Mouse (Mus musculus) liver, embryonic 16.5 days (tissue): ENCODE measurements at regions not wholly inside any gene's neighbourhood (a gene's known extent, or its start where the extent isn't known, plus 50 kb on each side); places are given as distances from the start of the nearest gene placed in this dataset.

ENCODE experiments used
- ATAC-seq: fragments of 200-750 bp; cut with Nextera tagmentation; 2 replicates; pipeline ENCODE4 v1.8.0; 2017; ENCODE audit warnings: low read depth, mild to moderate bottlenecking, moderate number of reproducible peaks, moderate library complexity
- H3K27ac ChIP-seq: fragments of 300-500 bp; sonication (generic); 2 replicates; pipeline ENCODE4 v1.5.1; 2014; ENCODE audit warnings: mild to moderate bottlenecking, low read length
- H3K27me3 ChIP-seq: fragments of 300-500 bp; sonication (generic); 2 replicates; pipeline ENCODE4 v1.6.1; 2014; ENCODE audit warnings: low read depth, low read length, mixed read lengths; ENCODE audit not compliant: control insufficient read depth, insufficient read depth
- H3K36me3 ChIP-seq: fragments of 300-500 bp; sonication (generic); 2 replicates; pipeline ENCODE4 v1.6.1; 2014; ENCODE audit warnings: mild to moderate bottlenecking; ENCODE audit not compliant: control insufficient read depth, insufficient read depth
- H3K4me1 ChIP-seq: fragments of 300-500 bp; sonication (generic); 2 replicates; pipeline ENCODE4 v1.6.1; 2014; ENCODE audit warnings: low read depth, low read length, mixed read lengths; ENCODE audit not compliant: control insufficient read depth
- H3K4me2 ChIP-seq: fragments of 300-500 bp; sonication (generic); 2 replicates; pipeline ENCODE4 v1.6.1; 2014; ENCODE audit warnings: low read depth, low read length, mixed read lengths
- H3K4me3 ChIP-seq: fragments of 300-500 bp; sonication (generic); 2 replicates; pipeline ENCODE4 v1.5.1; 2014; ENCODE audit warnings: low read depth, mild to moderate bottlenecking, low read length
- H3K9ac ChIP-seq: fragments of 300-500 bp; sonication (generic); 2 replicates; pipeline ENCODE4 v1.6.1; 2014; ENCODE audit warnings: low read depth, low read length
- H3K9me3 ChIP-seq: fragments of 300-500 bp; sonication (generic); replicated peaks from 2 replicates; pipeline ENCODE4 v1.6.1; 2016; ENCODE audit warnings: low read length; ENCODE audit not compliant: control insufficient read depth
- WGBS: fragments of 180-500 bp; shearing (Covaris S2); extraction: QIAGEN DNeasy Blood & Tissue Kit; methylation state at CpG from one replicate; pipeline ENCODE4 v1.1.7; 2014; ENCODE audit not compliant: insufficient replicate concordance; 5-methylcytosine and 5-hydroxymethylcytosine counted together

DNA sequence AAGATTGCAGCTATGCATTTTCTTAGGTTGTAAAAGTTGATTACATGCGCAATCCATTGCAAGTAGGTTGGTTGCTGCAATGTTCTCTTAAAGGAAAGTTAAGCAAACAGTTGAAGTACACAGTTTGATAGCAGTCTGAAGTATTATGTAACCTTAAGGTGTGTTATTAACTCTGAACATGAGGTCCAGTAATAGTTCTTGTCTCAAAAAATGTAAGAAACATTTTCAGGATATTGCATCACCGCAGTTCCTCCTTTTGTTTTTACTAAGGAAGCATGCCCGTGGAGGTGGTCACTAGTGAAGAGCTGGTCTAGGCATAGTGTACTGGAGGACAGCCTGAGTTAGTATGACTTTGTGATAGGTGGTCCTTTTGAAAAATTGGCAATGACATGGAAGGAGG is 339.4 kb upstream of the Cldn34d start:
- 56% methylated on average over 3 of the region's 3 CpGs for WGBS
- ATAC-seq, result peak; percentile 21; the same call in 1 of the 2 replicates
- no peaks in the 10 kb centered on the region for H3K27me3 ChIP-seq

DNA sequence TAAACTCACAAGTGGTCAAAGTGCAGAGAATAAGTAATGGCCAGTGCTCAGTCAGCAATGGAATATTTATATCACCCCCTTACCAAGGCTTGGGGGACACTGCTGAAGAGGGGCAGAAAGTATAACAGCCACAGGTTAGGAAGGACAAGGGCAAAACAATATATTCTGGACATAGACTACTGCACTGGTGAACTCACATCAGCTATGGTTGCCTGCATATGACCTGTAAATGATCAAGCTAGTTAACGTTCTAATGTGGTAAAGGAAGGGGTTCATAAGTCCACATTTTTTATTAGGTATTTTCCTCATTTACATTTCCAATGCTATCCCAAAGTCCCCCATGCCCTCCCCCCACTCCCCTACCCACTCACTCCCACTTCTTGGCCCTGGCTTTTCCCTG is 335.6 kb upstream of the Cldn34d start:
- 50% methylated on average over 1 of the region's 1 CpGs for WGBS
- Histone ChIP-seq H3K9ac (no peak overlapping the region), H3K4me2 (no peak overlapping the region), H3K9me3 (no peaks in the 10 kb centered on the region), H3K4me3 (no peak overlapping the region), H3K27ac (no peak overlapping the region), H3K36me3 (no peaks in the 10 kb centered on the region), H3K4me1 (no peaks in the 10 kb centered on the region), H3K27me3 (no peaks in the 10 kb centered on the region)
- no peak for ATAC-seq

More for the DNA sequence above, 339.4 kb upstream of the Cldn34d start:
- H3K36me3 ChIP-seq, result no peaks in the 10 kb centered on the region
- H3K9me3 ChIP-seq, result no peaks in the 10 kb centered on the region
- no peak overlapping the region for H3K9ac ChIP-seq
- no peak overlapping the region for H3K27ac ChIP-seq
- H3K4me1 ChIP-seq, result no peaks in the 10 kb centered on the region
- H3K4me2 ChIP-seq, result no peak overlapping the region
- H3K4me3 ChIP-seq, result no peak overlapping the region
